Mouse (Mus musculus) neural tube, embryonic 13.5 days (tissue): ENCODE results near the gene Rex1bd. TPM values are rescaled to one million over a fixed set of nuclear protein-coding genes. Genes with fewer than 3 reads are reported as not detected.

Experiments used
- ATAC-seq: fragments of 200-750 bp; cut with Nextera tagmentation; 2 replicates; pipeline ENCODE4 v1.8.0; 2017; ENCODE audit warnings: low read depth, mild to moderate bottlenecking, moderate TSS enrichment, moderate library complexity
- H3K27ac ChIP-seq: fragments of 300-500 bp; sonication (generic); replicated peaks from 2 replicates; pipeline ENCODE4 v1.5.1; 2015; ENCODE audit warnings: moderate library complexity, mild to moderate bottlenecking, inconsistent platforms
- H3K27me3 ChIP-seq: fragments of 300-500 bp; sonication (generic); 2 replicates; pipeline ENCODE4 v1.6.1; 2015; ENCODE audit warnings: mild to moderate bottlenecking, inconsistent platforms
- H3K36me3 ChIP-seq: fragments of 300-500 bp; sonication (generic); 2 replicates; pipeline ENCODE4 v1.6.1; 2015; ENCODE audit warnings: mild to moderate bottlenecking, inconsistent platforms
- H3K4me1 ChIP-seq: fragments of 300-500 bp; sonication (generic); replicated peaks from 2 replicates; pipeline ENCODE4 v1.6.1; 2015; ENCODE audit warnings: inconsistent platforms
- H3K4me2 ChIP-seq: fragments of 300-500 bp; sonication (generic); 2 replicates; pipeline ENCODE4 v1.6.1; 2015; ENCODE audit warnings: inconsistent platforms, mild to moderate bottlenecking, moderate library complexity
- H3K4me3 ChIP-seq: fragments of 300-500 bp; sonication (generic); 2 replicates; pipeline ENCODE4 v1.5.1; 2015; ENCODE audit warnings: mild to moderate bottlenecking, inconsistent platforms
- H3K9ac ChIP-seq: fragments of 300-500 bp; sonication (generic); 2 replicates; pipeline ENCODE4 v1.6.1; 2015; ENCODE audit warnings: moderate library complexity, mild to moderate bottlenecking, inconsistent platforms
- H3K9me3 ChIP-seq: fragments of 300-500 bp; sonication (generic); 2 replicates; pipeline ENCODE4 v1.6.1; 2016; ENCODE audit warnings: inconsistent platforms
- WGBS: fragments of 180-500 bp; shearing (Covaris S2); methylation state at CpG from one replicate; pipeline ENCODE4 v1.1.7; 2015; 5-methylcytosine and 5-hydroxymethylcytosine counted together
- polyA plus RNA-seq: library from polyadenylated mRNA; unstranded; fragments of >200 nt; fragmentation: Nextera tagmentation; extraction: Ambion mirVana; gene quantifications from 2 replicates; pipeline ENCODE4 v1.2.1, GENCODE M21; 2015

Rex1bd gene
- polyA plus RNA-seq, 1 experiment from 2014 or later: 153 TPM

- no peak for ATAC-seq
- H3K4me3 ChIP-seq: peak overlapping the region; percentile 73
- peak overlapping the region; percentile 97 for H3K4me2 ChIP-seq
- H3K9me3 ChIP-seq: no peaks in the 10 kb centered on the region
- H3K36me3 ChIP-seq: peaks cover 25% of the 10 kb centered on the region
- no peaks in the 10 kb centered on the region for H3K27me3 ChIP-seq
- peaks cover 47% of the 10 kb centered on the region for H3K4me1 ChIP-seq
- 19% methylated on average over 4 of the region's 4 CpGs for WGBS
- peak overlapping the region; percentile 93 for H3K27ac ChIP-seq
- peak overlapping the region; percentile 80 for H3K9ac ChIP-seq
Measured at GRCm38 (mm10) chr8:70540013-70540506, 33.5 kb upstream of the Rex1bd start.

DNA sequence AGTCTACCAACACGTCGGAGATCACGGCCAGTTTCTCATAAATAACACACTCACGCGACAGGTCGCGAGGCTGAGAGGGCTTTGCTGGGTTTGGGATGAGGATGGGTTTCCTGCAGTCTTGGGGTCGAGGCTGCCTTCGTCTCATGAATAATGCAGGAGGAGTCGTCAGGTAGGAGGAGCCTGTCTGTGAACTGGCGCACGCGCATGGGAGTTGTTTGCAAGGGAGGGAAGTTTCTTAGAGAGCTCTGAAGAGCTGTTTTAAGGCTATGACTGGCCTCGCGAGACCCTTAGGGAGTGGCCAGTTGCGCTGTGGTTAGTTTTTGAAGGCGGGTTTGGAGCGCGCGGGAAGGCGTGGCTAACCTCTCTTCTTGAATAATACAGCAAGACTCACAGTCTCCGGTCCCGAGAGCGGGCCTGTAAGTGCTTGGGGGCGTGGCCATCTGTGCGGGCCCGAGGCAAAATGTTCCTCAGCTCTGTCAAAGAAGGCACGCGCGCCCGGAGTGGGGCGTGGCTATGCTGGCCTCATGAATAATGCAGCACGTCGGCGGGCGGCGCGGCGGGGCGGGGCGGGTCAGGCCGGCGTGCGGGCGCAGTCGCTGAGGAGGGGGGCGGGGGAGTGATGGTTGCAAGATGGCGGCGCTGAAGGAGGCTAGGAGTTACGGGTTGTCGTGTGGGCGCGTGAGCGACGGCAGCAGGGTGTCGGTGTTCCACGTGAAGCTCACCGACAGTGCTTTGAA, 32.7 kb upstream of the Rex1bd start, which contains the start of gene Ell:
Ell (plus strand) TSS at position 381 of the 737 bp plus-strand sequence.
- peak within 1 kb of the TSS; percentile 93 for H3K27ac ChIP-seq
- H3K36me3 ChIP-seq: peaks cover 33% of the 10 kb centered on the region
- no peaks in the 10 kb centered on the region for H3K27me3 ChIP-seq
- H3K9ac ChIP-seq: peak within 1 kb of the TSS; percentile 80
- H3K4me3 ChIP-seq: peak within 1 kb of the TSS; percentile 73
- ATAC-seq: peak; percentile 90
- peak within 1 kb of the TSS; percentile 97 for H3K4me2 ChIP-seq
- H3K9me3 ChIP-seq: no peaks in the 10 kb centered on the region
- WGBS: under 1% methylated on average over 58 of the region's 58 CpGs
- peaks cover 45% of the 10 kb centered on the region for H3K4me1 ChIP-seq

DNA sequence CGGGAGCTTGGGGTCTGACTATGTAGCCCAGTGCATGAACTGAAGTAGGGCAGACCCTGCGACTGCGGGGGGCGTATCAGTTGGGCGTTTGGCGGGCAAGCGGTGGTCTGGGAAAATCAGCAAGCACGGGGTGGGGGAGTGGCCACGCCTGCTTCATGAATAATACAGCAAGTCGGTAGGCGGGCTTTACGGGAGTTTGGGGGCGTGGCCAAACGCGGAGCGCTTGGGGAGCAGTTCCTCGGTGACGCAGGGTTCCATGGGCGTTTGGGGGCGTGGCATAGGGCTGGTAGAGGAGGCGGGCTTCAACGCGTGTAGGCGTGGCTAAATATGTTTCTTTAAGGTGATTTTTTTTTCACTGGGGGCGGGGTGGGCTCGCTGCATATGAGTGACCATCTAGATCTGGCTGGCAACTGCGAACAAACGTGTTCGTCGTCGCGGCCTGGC, 32.1 kb upstream of the Rex1bd start:
- Histone ChIP-seq H3K9me3 (no peaks in the 10 kb centered on the region), H3K9ac (peak overlapping the region; percentile 58), H3K4me1 (peaks cover 39% of the 10 kb centered on the region), H3K36me3 (peaks cover 39% of the 10 kb centered on the region), H3K27me3 (no peaks in the 10 kb centered on the region), H3K4me2 (peak overlapping the region; percentile 97), H3K4me3 (peak overlapping the region; percentile 73), H3K27ac (peak overlapping the region; percentile 93)
- peak; percentile 81 for ATAC-seq
- under 1% methylated on average over 32 of the region's 32 CpGs for whole genome bisulfite sequencing

- ATAC-seq: peak; percentile 10
- H3K36me3 ChIP-seq: peaks cover 44% of the 10 kb centered on the region
- H3K27me3 ChIP-seq: no peaks in the 10 kb centered on the region
- H3K9me3 ChIP-seq: no peaks in the 10 kb centered on the region
- 14% methylated on average over 24 of the region's 24 CpGs for WGBS
- peak overlapping the region; percentile 73 for H3K4me3 ChIP-seq
- H3K4me2 ChIP-seq: peak overlapping the region; percentile 97
- peak overlapping the region; percentile 93 for H3K27ac ChIP-seq
- peak overlapping the region; percentile 9 for H3K9ac ChIP-seq
- peaks cover 35% of the 10 kb centered on the region for H3K4me1 ChIP-seq
Measured at GRCm38 (mm10) chr8:70538024-70538579, 31.6 kb upstream of the Rex1bd start.

DNA sequence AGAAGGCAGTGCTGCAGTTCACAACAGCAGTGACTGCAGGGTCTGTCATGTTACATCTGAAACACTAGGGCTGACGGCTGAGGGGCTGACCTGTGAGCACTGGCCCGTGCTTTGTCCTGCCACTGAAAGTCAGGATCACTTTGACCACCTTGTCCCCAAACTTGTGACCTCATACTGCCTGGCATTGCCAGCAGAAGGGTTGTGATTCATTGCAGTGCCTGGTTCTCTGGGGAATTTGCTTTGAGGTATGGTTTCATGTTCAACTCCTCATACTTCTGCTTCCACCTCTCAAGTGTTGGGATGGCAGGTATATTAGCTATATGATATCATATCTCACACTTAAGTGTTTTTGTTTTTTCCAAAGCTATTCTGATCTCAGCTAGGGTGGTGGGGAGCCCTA, 29.1 kb upstream of the Rex1bd start:
- no peak for ATAC-seq
- H3K36me3 ChIP-seq: peaks cover 68% of the 10 kb centered on the region

DNA sequence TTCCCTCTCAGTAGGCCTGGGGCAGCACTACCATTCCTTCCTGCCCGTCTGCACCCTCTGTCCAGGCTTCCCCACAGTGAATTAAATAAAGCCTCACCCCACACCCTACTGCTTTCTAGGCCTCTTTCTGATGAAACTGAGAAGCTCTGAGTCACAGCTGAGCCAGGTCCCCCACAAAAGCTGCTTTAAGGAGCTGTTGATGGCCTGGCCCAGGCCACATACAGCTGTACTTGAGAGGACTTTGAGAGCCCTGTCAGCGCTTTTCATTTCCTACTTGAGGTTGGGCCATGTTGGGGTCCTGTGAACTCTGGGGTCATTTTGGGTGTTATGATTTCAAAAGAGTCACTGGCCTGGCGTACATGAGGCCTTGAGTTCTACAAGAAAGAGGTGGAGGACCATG, 28.7 kb upstream of the Rex1bd start:
- Histone ChIP-seq H3K9ac (no peak overlapping the region), H3K36me3 (peaks cover 73% of the 10 kb centered on the region)

More for the DNA sequence above, 29.1 kb upstream of the Rex1bd start:
- Histone ChIP-seq H3K4me2 (no peak overlapping the region), H3K4me3 (no peak overlapping the region), H3K9ac (no peak overlapping the region), H3K27me3 (no peaks in the 10 kb centered on the region), H3K9me3 (no peaks in the 10 kb centered on the region), H3K27ac (no peak overlapping the region), H3K4me1 (peaks cover 16% of the 10 kb centered on the region)
- WGBS: 94% methylated on average over 2 of the region's 2 CpGs

GRCm38 (mm10) chr8:70534281-70534680, 27.7 kb upstream of the Rex1bd start:
- Histone ChIP-seq H3K4me2 (no peak overlapping the region), H3K9ac (no peak overlapping the region), H3K4me3 (no peak overlapping the region), H3K4me1 (peaks cover 17% of the 10 kb centered on the region), H3K27me3 (no peaks in the 10 kb centered on the region), H3K27ac (no peak overlapping the region), H3K9me3 (no peaks in the 10 kb centered on the region), H3K36me3 (peaks cover 82% of the 10 kb centered on the region)
- 92% methylated on average over 12 of the region's 12 CpGs for WGBS
- no peak for ATAC-seq

More for the DNA sequence above, 28.7 kb upstream of the Rex1bd start:
- H3K4me2 ChIP-seq: no peak overlapping the region
- 92% methylated on average over 3 of the region's 3 CpGs for WGBS
- H3K4me3 ChIP-seq: no peak overlapping the region
- peaks cover 11% of the 10 kb centered on the region for H3K4me1 ChIP-seq
- H3K27ac ChIP-seq: no peak overlapping the region
- H3K9me3 ChIP-seq: no peaks in the 10 kb centered on the region
- ATAC-seq: no peak
- H3K27me3 ChIP-seq: no peaks in the 10 kb centered on the region

DNA sequence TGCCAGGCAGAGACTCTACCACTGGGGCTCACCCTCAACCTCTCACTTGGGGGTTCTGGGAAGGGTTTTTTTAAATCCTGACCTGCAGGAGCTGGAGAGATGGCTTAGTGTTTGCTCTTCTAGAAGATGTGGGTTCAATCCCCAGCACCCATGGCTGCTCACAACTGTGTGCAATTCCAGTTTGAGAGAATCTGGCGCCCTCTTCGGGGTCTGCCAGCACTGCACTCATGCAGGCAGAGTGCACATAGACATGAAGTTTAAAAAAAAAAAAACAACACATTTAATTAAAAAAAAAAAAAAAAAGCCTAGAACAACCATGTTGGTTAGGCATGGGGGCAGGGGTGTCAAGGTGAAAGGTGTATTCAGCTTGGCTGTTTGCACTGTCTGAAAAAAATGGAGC, 23.8 kb upstream of the Rex1bd start:
- Histone ChIP-seq H3K9me3 (no peaks in the 10 kb centered on the region), H3K36me3 (peaks cover 60% of the 10 kb centered on the region), H3K4me3 (no peak overlapping the region), H3K27ac (no peak overlapping the region), H3K4me1 (peaks cover 35% of the 10 kb centered on the region), H3K9ac (no peak overlapping the region), H3K27me3 (no peaks in the 10 kb centered on the region), H3K4me2 (no peak overlapping the region)
- WGBS: 97% methylated on average over 2 of the region's 2 CpGs
- ATAC-seq: no peak

DNA sequence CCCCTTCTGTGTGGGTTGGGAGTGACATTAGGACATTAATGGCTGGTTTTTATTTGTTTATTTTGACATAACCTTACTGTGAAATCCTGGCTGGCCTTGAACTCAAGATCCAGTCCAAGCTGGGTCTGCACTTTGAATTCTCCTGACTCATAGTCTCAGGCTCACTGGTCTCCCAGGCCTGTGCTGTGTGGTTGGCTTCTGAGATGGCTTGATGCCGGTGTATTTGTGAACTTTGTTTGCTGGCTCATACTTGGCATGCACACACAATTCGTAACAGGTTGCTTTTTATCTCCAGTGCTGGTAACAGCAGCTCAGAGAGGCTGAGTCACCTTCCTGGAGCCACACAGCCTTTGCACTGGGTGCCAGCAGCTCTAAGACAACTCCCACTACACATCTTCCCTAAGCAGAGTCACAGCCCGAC, 23.2 kb upstream of the Rex1bd start:
- no peak for ATAC-seq
- H3K36me3 ChIP-seq: peaks cover 55% of the 10 kb centered on the region
- WGBS: 98% methylated on average over 3 of the region's 3 CpGs
- peaks cover 35% of the 10 kb centered on the region for H3K4me1 ChIP-seq
- H3K4me2 ChIP-seq: no peak overlapping the region
- no peak overlapping the region for H3K4me3 ChIP-seq
- no peaks in the 10 kb centered on the region for H3K27me3 ChIP-seq
- no peak overlapping the region for H3K9ac ChIP-seq
- no peak overlapping the region for H3K27ac ChIP-seq
- H3K9me3 ChIP-seq: no peaks in the 10 kb centered on the region

DNA sequence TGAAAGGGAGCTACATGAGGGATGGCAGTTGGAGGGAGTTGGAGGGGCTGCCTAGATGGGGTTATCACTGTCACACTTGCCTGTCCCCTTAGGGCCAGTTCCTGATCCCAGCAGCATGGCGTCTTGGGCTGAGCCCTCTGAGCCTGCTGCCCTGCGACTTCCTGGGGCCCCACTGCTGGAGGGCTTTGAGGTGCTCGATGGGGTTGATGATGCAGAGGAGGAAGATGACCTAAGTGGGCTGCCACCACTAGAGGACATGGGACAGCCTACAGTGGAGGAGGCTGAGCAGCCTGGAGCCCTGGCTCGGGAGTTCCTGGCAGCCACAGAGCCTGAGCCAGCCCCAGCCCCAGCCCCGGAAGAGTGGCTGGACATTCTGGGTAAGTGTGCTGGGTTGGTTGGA, 22.7 kb upstream of the Rex1bd start:
- H3K4me2 ChIP-seq: no peak overlapping the region
- peaks cover 35% of the 10 kb centered on the region for H3K4me1 ChIP-seq
- no peak overlapping the region for H3K9ac ChIP-seq
- H3K27me3 ChIP-seq: no peaks in the 10 kb centered on the region
- no peak overlapping the region for H3K4me3 ChIP-seq
- WGBS: 79% methylated on average over 5 of the region's 5 CpGs
- H3K27ac ChIP-seq: no peak overlapping the region
- H3K9me3 ChIP-seq: no peaks in the 10 kb centered on the region
- no peak for ATAC-seq
- H3K36me3 ChIP-seq: peaks cover 50% of the 10 kb centered on the region

DNA sequence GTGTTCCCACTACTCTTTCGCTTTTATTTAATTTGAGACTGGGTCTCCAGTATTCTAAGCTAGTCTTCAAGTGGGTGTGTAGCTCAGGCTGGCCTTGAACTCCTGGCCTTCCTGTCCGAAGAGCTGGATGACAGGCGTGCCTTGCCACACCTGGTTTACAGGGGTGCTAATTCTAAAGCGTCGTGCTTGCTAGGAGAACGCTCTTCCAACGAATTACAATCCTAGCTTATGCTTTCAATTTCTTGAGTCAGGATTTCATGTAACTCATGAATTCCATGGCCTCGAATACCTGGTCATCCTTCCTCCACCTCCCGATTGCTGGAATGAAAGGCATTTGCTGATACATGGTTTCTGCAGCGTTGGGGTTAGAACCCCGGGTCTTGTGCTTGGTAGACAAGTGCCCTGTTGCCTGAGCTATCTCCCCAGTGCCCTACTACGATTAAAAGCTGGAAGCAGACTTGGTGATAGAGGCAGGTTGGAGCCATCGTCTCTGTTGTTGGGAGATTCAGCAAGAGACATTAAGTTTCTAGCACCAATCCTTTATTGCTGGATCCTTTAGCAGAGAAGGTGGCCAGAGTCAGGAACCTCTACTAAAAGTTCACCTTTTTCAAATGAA, 21.7 kb upstream of the Rex1bd start:
- ATAC-seq: no peak
- H3K4me3 ChIP-seq: peak overlapping the region; percentile 81
- peak overlapping the region; percentile 91 for H3K27ac ChIP-seq
- peaks cover 40% of the 10 kb centered on the region for H3K36me3 ChIP-seq
- 38% methylated on average over 13 of the region's 13 CpGs for WGBS
- no peaks in the 10 kb centered on the region for H3K27me3 ChIP-seq
- H3K4me2 ChIP-seq: peak overlapping the region; percentile 74
- peaks cover 41% of the 10 kb centered on the region for H3K4me1 ChIP-seq
- no peaks in the 10 kb centered on the region for H3K9me3 ChIP-seq
- peak overlapping the region; percentile 95 for H3K9ac ChIP-seq
